Comparison of ENCODE assay signal across 9 mouse cellular contexts in genomic region chr3:88603714-88604161, GRCm38 (mm10). TPM values are rescaled to one million over a fixed set of nuclear protein-coding genes. Genes with fewer than 3 reads are reported as not detected.
A peak's percentile ranks its signal among the peaks of the same experiment; 100 is the strongest.
DNase-seq lines count a peak whose midpoint lies in the region; ATAC-seq and TF ChIP-seq lines count a peak whose summit lies in the region.
"Had no signal": no experiment of that assay in that cellular context is flagged by ENCODE, and none has a peak within 500 bp of the region (broad histone marks: within the 10 kb centered on the region; RNA-seq: fewer than 3 reads in every experiment).

No protein-coding gene starts in this region.

- H3K9ac ChIP-seq in forebrain, postnatal 0 days, result no peak overlapping the region
- no peak overlapping the region for H3K9ac ChIP-seq in forebrain, embryonic 13.5 days
- H3K9ac ChIP-seq in stomach, postnatal 0 days (ENCODE audit: low read length), result no peak overlapping the region

- H3K36me3 ChIP-seq in forebrain, postnatal 0 days (ENCODE audit: insufficient read depth), result no peaks in the 10 kb centered on the region
- no peaks in the 10 kb centered on the region for H3K36me3 ChIP-seq in forebrain, embryonic 13.5 days (ENCODE audit: poor library complexity, severe bottlenecking)
- H3K36me3 ChIP-seq in E14TG2a.4 (ENCODE audit: insufficient read depth, low read length), result no peaks in the 10 kb centered on the region
- H3K36me3 ChIP-seq in stomach, postnatal 0 days (ENCODE audit: control insufficient read depth, insufficient read depth, low read length), result no peaks in the 10 kb centered on the region

- H3K27me3 ChIP-seq in forebrain, postnatal 0 days (ENCODE audit: insufficient read depth, low read length), result no peaks in the 10 kb centered on the region
- H3K27me3 ChIP-seq in forebrain, embryonic 13.5 days, result 0 out of 2 replicates have a peak, but pooled peaks cover 2% of the 10 kb centered on the region
- H3K27me3 ChIP-seq in E14TG2a.4 (ENCODE audit: insufficient read depth, low read length), result no peaks in the 10 kb centered on the region
- no peaks in the 10 kb centered on the region for H3K27me3 ChIP-seq in stomach, postnatal 0 days (ENCODE audit: control insufficient read depth, insufficient read depth, low read length)

- no peaks in the 10 kb centered on the region for H3K4me1 ChIP-seq in forebrain, postnatal 0 days (ENCODE audit: insufficient read depth)
- peaks cover 12% of the 10 kb centered on the region for H3K4me1 ChIP-seq in forebrain, embryonic 13.5 days
- peaks cover 62% of the 10 kb centered on the region for H3K4me1 ChIP-seq in E14TG2a.4 (replicated peaks; ENCODE audit: low read depth, low read length)
- peaks cover 3% of the 10 kb centered on the region; the same call in 1 of the 2 replicates for H3K4me1 ChIP-seq in stomach, postnatal 0 days (replicated peaks; ENCODE audit: control insufficient read depth, insufficient read depth)

- TF ChIP-seq CTCF in forebrain, postnatal 0 days (IDR thresholded peaks at IDR 0.05; ENCODE audit: low read depth), result peak; percentile 73
- TF ChIP-seq CTCF in E14TG2a.4 (conservative IDR thresholded peaks at IDR 0.05; ENCODE audit: low read length), result peak; percentile 92
- peak; percentile 90 for TF ChIP-seq CTCF in stomach, postnatal 0 days (IDR thresholded peaks at IDR 0.05; ENCODE audit: low read depth)

- H3K4me3 ChIP-seq in forebrain, postnatal 0 days (ENCODE audit: low read depth, low read length), result no peak overlapping the region
- no peak overlapping the region for H3K4me3 ChIP-seq in forebrain, embryonic 13.5 days
- H3K4me3 ChIP-seq in E14TG2a.4 (replicated peaks; ENCODE audit: low read length), result no peak overlapping the region
- no peak overlapping the region for H3K4me3 ChIP-seq in stomach, postnatal 0 days (ENCODE audit: low read depth, low read length)

- DNase-seq in forebrain, postnatal 0 days, result peak; percentile 39
- peak; percentile 67 for DNase-seq in c-Kit-positive CD71-positive TER-119-positive erythroid progenitor cells, embryonic 14.5 days (ENCODE audit: low spot score)
- peak; percentile 81 to 83 for DNase-seq in heart, adult 18-20 months
- DNase-seq in kidney, adult 9 months, result peak; percentile 95
- DNase-seq in lung, postnatal 10 days, result peak; percentile 90
- DNase-seq in stomach, postnatal 0 days (ENCODE audit: low spot score), result peak; percentile 86

- no peaks in the 10 kb centered on the region for H3K9me3 ChIP-seq in forebrain, postnatal 0 days (ENCODE audit: low read length)
- H3K9me3 ChIP-seq in forebrain, embryonic 13.5 days (replicated peaks), result no peaks in the 10 kb centered on the region
- no peaks in the 10 kb centered on the region for H3K9me3 ChIP-seq in E14TG2a.4 (ENCODE audit: low read length)
- no peaks in the 10 kb centered on the region for H3K9me3 ChIP-seq in stomach, postnatal 0 days (ENCODE audit: control insufficient read depth, low read length)

- no peak overlapping the region for H3K4me2 ChIP-seq in forebrain, postnatal 0 days (ENCODE audit: low read depth)
- no peak overlapping the region for H3K4me2 ChIP-seq in forebrain, embryonic 13.5 days
- no peak overlapping the region for H3K4me2 ChIP-seq in stomach, postnatal 0 days (replicated peaks; ENCODE audit: low read depth)

- no peak for TF ChIP-seq EP300 in stomach, postnatal 0 days (optimal IDR thresholded peaks at IDR 0.05)

- H3K27ac ChIP-seq in forebrain, postnatal 0 days (ENCODE audit: low read depth, low read length), result no peak overlapping the region
- no peak overlapping the region for H3K27ac ChIP-seq in forebrain, embryonic 13.5 days
- no peak overlapping the region for H3K27ac ChIP-seq in stomach, postnatal 0 days (replicated peaks)

- ATAC-seq in forebrain, postnatal 0 days, result no peak
- no peak for ATAC-seq in forebrain, embryonic 13.5 days
- peak; percentile 83 for ATAC-seq in stomach, postnatal 0 days (ENCODE audit: low FRiP score, low TSS enrichment)

- 31% methylated on average over 6 of the region's 6 CpGs for WGBS in forebrain, postnatal 0 days
- 33% methylated on average over 6 of the region's 6 CpGs for WGBS in forebrain, embryonic 13.5 days
- 22% methylated on average over 6 of the region's 6 CpGs for WGBS in stomach, postnatal 0 days

RNA-seq across cellular contexts. Expression of gene Arhgef2, which starts 2.0 kb away (rescaled TPM):
- 78.8 and 82.2 TPM in 2 replicates for total RNA-seq in forebrain, postnatal 0 days (2014; rRNA removed)
- 37.1 and 66.7 TPM in 2 replicates for polyA plus RNA-seq in forebrain, postnatal 0 days (2015; fragmentation: Nextera tagmentation; extraction: Ambion mirVana)
- 151 and 162 TPM in 2 replicates for polyA plus RNA-seq in forebrain, embryonic 13.5 days (2015; fragmentation: Nextera tagmentation; extraction: Ambion mirVana)
- total RNA-seq in heart, adult 18-20 months (2021), result 10 to 100 TPM; 32.3 to 32.9 TPM
- 29.0 and 33.0 TPM in 2 replicates for polyA plus RNA-seq in stomach, postnatal 0 days (2015; fragmentation: Nextera tagmentation; extraction: Ambion mirVana)

RNA-seq across cellular contexts. Expression of gene Ssr2, which starts 28.1 kb away (rescaled TPM):
- total RNA-seq in forebrain, postnatal 0 days (2014; rRNA removed), result 170 and 254 TPM in 2 replicates
- polyA plus RNA-seq in forebrain, postnatal 0 days (2015; fragmentation: Nextera tagmentation; extraction: Ambion mirVana), result 204 and 233 TPM in 2 replicates
- polyA plus RNA-seq in forebrain, embryonic 13.5 days (2015; fragmentation: Nextera tagmentation; extraction: Ambion mirVana), result 139 and 143 TPM in 2 replicates
- total RNA-seq in heart, adult 18-20 months (2021), result 10 to 100 TPM; 60.8 to 65.5 TPM
- polyA plus RNA-seq in stomach, postnatal 0 days (2015; fragmentation: Nextera tagmentation; extraction: Ambion mirVana), result 257 and 271 TPM in 2 replicates

RNA-seq across cellular contexts. Expression of gene Rxfp4, which starts 49.2 kb away (rescaled TPM):
- not detected in 2 replicates for total RNA-seq in forebrain, postnatal 0 days (2014; rRNA removed)
- polyA plus RNA-seq in forebrain, postnatal 0 days (2015; fragmentation: Nextera tagmentation; extraction: Ambion mirVana), result not detected in 2 replicates
- not detected in 2 replicates for polyA plus RNA-seq in forebrain, embryonic 13.5 days (2015; fragmentation: Nextera tagmentation; extraction: Ambion mirVana)
- not detected for total RNA-seq in heart, adult 18-20 months (2021)
- polyA plus RNA-seq in stomach, postnatal 0 days (2015; fragmentation: Nextera tagmentation; extraction: Ambion mirVana), result 0.07 TPM in 1 of 2 replicates, not detected in the other
- total RNA-seq: left cerebral cortex, postnatal 36 days had no signal

RNA-seq across cellular contexts. Expression of gene Ubqln4, which starts 50.2 kb away (rescaled TPM):
- 102 and 116 TPM in 2 replicates for total RNA-seq in forebrain, postnatal 0 days (2014; rRNA removed)
- 29.3 and 30.8 TPM in 2 replicates for polyA plus RNA-seq in forebrain, postnatal 0 days (2015; fragmentation: Nextera tagmentation; extraction: Ambion mirVana)
- 43.5 and 47.5 TPM in 2 replicates for polyA plus RNA-seq in forebrain, embryonic 13.5 days (2015; fragmentation: Nextera tagmentation; extraction: Ambion mirVana)
- total RNA-seq in heart, adult 18-20 months (2021), result 10 to 100 TPM; 72.4 to 78.7 TPM
- polyA plus RNA-seq in stomach, postnatal 0 days (2015; fragmentation: Nextera tagmentation; extraction: Ambion mirVana), result 19.5 and 21.8 TPM in 2 replicates

RNA-seq across cellular contexts. Expression of gene Lamtor2, which starts 50.9 kb away (rescaled TPM):
- total RNA-seq in forebrain, postnatal 0 days (2014; rRNA removed), result 52.2 and 55.5 TPM in 2 replicates
- 186 and 202 TPM in 2 replicates for polyA plus RNA-seq in forebrain, postnatal 0 days (2015; fragmentation: Nextera tagmentation; extraction: Ambion mirVana)
- 170 and 180 TPM in 2 replicates for polyA plus RNA-seq in forebrain, embryonic 13.5 days (2015; fragmentation: Nextera tagmentation; extraction: Ambion mirVana)
- total RNA-seq in heart, adult 18-20 months (2021), result 100 to 1,000 TPM; 102 to 104 TPM
- 154 and 157 TPM in 2 replicates for polyA plus RNA-seq in stomach, postnatal 0 days (2015; fragmentation: Nextera tagmentation; extraction: Ambion mirVana)

Comparison
In these comparisons a context has a peak if more than half of its experiments do, and no peak if none do; other contexts are left out.
1. DNase-seq: peak in every context shown above with its lines; median percentile 95 in kidney, adult 9 months; 90 in lung, postnatal 10 days; 86 in stomach, postnatal 0 days; 82 in heart, adult 18-20 months; 67 in c-Kit-positive CD71-positive TER-119-positive erythroid progenitor cells, embryonic 14.5 days; 39 in forebrain, postnatal 0 days.